Mouse (Mus musculus) limb, embryonic 12.5 days (tissue): ENCODE data around the gene Ube2v1. TPM values are rescaled to one million over a fixed set of nuclear protein-coding genes. Genes with fewer than 3 reads are reported as not detected.
"Not testable (repeated sequence)": the region's sequence is repeated elsewhere in the genome, so short reads cannot be mapped to it uniquely, and the experiment has no call there.

Source experiments
- ATAC-seq: fragments of 200-750 bp; cut with Nextera tagmentation; 2 replicates; pipeline ENCODE4 v1.8.0; 2017; ENCODE audit warnings: low read depth, moderate TSS enrichment; ENCODE audit not compliant: insufficient number of reproducible peaks, insufficient read depth, low FRiP score, low TSS enrichment
- H3K27ac ChIP-seq: fragments of 300-500 bp; sonication (generic); 2 replicates; pipeline ENCODE4 v1.5.1; 2016; ENCODE audit warnings: mild to moderate bottlenecking, moderate library complexity
- H3K27me3 ChIP-seq: fragments of 300-500 bp; sonication (generic); 2 replicates; pipeline ENCODE4 v1.6.1; 2016; ENCODE audit warnings: mild to moderate bottlenecking, moderate library complexity
- H3K36me3 ChIP-seq: fragments of 300-500 bp; sonication (generic); 2 replicates; pipeline ENCODE4 v1.6.1; 2016; ENCODE audit warnings: mild to moderate bottlenecking, moderate library complexity
- H3K4me1 ChIP-seq: fragments of 300-500 bp; sonication (generic); replicated peaks from 2 replicates; pipeline ENCODE4 v1.6.1; 2016
- H3K4me2 ChIP-seq: fragments of 300-500 bp; sonication (generic); 2 replicates; pipeline ENCODE4 v1.6.1; 2016; ENCODE audit warnings: mild to moderate bottlenecking, moderate library complexity
- H3K4me3 ChIP-seq: fragments of 300-500 bp; sonication (generic); replicated peaks from 2 replicates; pipeline ENCODE4 v1.5.1; 2016; ENCODE audit warnings: mild to moderate bottlenecking
- H3K9ac ChIP-seq: fragments of 300-500 bp; sonication (generic); replicated peaks from 2 replicates; pipeline ENCODE4 v1.6.1; 2016; ENCODE audit warnings: mild to moderate bottlenecking, moderate library complexity
- H3K9me3 ChIP-seq: fragments of 300-500 bp; sonication (generic); 2 replicates; pipeline ENCODE4 v1.6.1; 2016; ENCODE audit warnings: mild to moderate bottlenecking, moderate library complexity
- WGBS: fragments of 180-500 bp; shearing (Covaris S2); methylation state at CpG from one replicate; pipeline ENCODE4 v1.1.7; 2016; 5-methylcytosine and 5-hydroxymethylcytosine counted together
- polyA plus RNA-seq: library from polyadenylated mRNA; unstranded; fragments of >200 nt; fragmentation: Nextera tagmentation; extraction: Ambion mirVana; gene quantifications from 2 replicates; pipeline ENCODE4 v1.2.1, GENCODE M21; 2016

Gene Ube2v1
- polyA plus RNA-seq, 1 experiment from 2014 or later = 267 TPM

GRCm38 (mm10) chr2:167621255-167622087 lies 10.4 kb downstream of the Ube2v1 start:
- 0 out of 2 replicates have a peak overlapping the region, but pooled peaks have one; percentile 23 for H3K9ac ChIP-seq
- 0 out of 2 replicates have a peak, but pooled peaks cover 12% of the 10 kb centered on the region for H3K4me1 ChIP-seq
- no peak overlapping the region for H3K4me3 ChIP-seq
- H3K27me3 ChIP-seq = no peaks in the 10 kb centered on the region
- H3K4me2 ChIP-seq = no peak overlapping the region
- no peaks in the 10 kb centered on the region for H3K9me3 ChIP-seq
- 90% methylated on average over 9 of the region's 9 CpGs for WGBS
- no peak for ATAC-seq
- peaks cover 45% of the 10 kb centered on the region for H3K36me3 ChIP-seq
- no peak overlapping the region for H3K27ac ChIP-seq

GRCm38 (mm10) chr2:167617472-167617871 lies 14.4 kb downstream of the Ube2v1 start:
- no peak for ATAC-seq
- Histone ChIP-seq H3K36me3 (peaks cover 81% of the 10 kb centered on the region), H3K4me1 (0 out of 2 replicates have a peak, but pooled peaks cover 8% of the 10 kb centered on the region)

GRCm38 (mm10) chr2:167617034-167617433 lies 14.9 kb downstream of the Ube2v1 start:
- no peaks in the 10 kb centered on the region for H3K27me3 ChIP-seq
- 84% methylated on average over 3 of the region's 3 CpGs for WGBS
- 0 out of 2 replicates have a peak, but pooled peaks cover 5% of the 10 kb centered on the region for H3K4me1 ChIP-seq
- H3K27ac ChIP-seq = no peak overlapping the region
- H3K4me3 ChIP-seq = no peak overlapping the region
- H3K4me2 ChIP-seq = no peak overlapping the region
- no peak for ATAC-seq
- no peak overlapping the region for H3K9ac ChIP-seq
- peaks cover 81% of the 10 kb centered on the region for H3K36me3 ChIP-seq
- 0 out of 2 replicates have a peak, but pooled peaks cover 10% of the 10 kb centered on the region for H3K9me3 ChIP-seq

More at GRCm38 (mm10) chr2:167617472-167617871, 14.4 kb downstream of the Ube2v1 start:
- H3K9ac ChIP-seq = no peak overlapping the region
- WGBS = 78% methylated on average over 4 of the region's 4 CpGs
- no peak overlapping the region for H3K4me2 ChIP-seq
- H3K27ac ChIP-seq = no peak overlapping the region
- no peak overlapping the region for H3K4me3 ChIP-seq
- no peaks in the 10 kb centered on the region for H3K27me3 ChIP-seq
- 0 out of 2 replicates have a peak, but pooled peaks cover 10% of the 10 kb centered on the region for H3K9me3 ChIP-seq

GRCm38 (mm10) chr2:167613335-167613734 lies 18.6 kb downstream of the Ube2v1 start:
- not testable (repeated sequence) for H3K27me3 ChIP-seq, H3K4me3 ChIP-seq, ATAC-seq, H3K4me2 ChIP-seq, H3K9ac ChIP-seq, H3K4me1 ChIP-seq, H3K27ac ChIP-seq
- Histone ChIP-seq H3K9me3 (0 out of 2 replicates have a peak, but pooled peaks cover 10% of the 10 kb centered on the region), H3K36me3 (peaks cover 91% of the 10 kb centered on the region)
- WGBS = 96% methylated on average over 7 of the region's 7 CpGs

- WGBS = 94% methylated on average over 14 of the region's 14 CpGs
- H3K4me1 ChIP-seq = no peaks in the 10 kb centered on the region
These were observed 19.8 kb downstream of the Ube2v1 start for GRCm38 (mm10) chr2:167612122-167612521.

GRCm38 (mm10) chr2:167611287-167611686 lies 20.6 kb downstream of the Ube2v1 start:
- no peak for ATAC-seq
- Histone ChIP-seq H3K4me3 (no peak overlapping the region), H3K27ac (no peak overlapping the region), H3K4me2 (no peak overlapping the region), H3K27me3 (no peaks in the 10 kb centered on the region), H3K9ac (no peak overlapping the region), H3K4me1 (no peaks in the 10 kb centered on the region), H3K9me3 (0 out of 2 replicates have a peak, but pooled peaks cover 10% of the 10 kb centered on the region), H3K36me3 (peaks cover 84% of the 10 kb centered on the region)
- 92% methylated on average over 10 of the region's 10 CpGs for WGBS

More at GRCm38 (mm10) chr2:167612122-167612521, 19.8 kb downstream of the Ube2v1 start:
- no peak overlapping the region for H3K4me3 ChIP-seq
- no peak overlapping the region for H3K27ac ChIP-seq
- no peak for ATAC-seq
- H3K9me3 ChIP-seq = 0 out of 2 replicates have a peak, but pooled peaks cover 10% of the 10 kb centered on the region
- peaks cover 85% of the 10 kb centered on the region for H3K36me3 ChIP-seq
- no peak overlapping the region for H3K9ac ChIP-seq
- H3K27me3 ChIP-seq = no peaks in the 10 kb centered on the region
- H3K4me2 ChIP-seq = no peak overlapping the region

- 87% methylated on average over 4 of the region's 4 CpGs for WGBS
- no peak overlapping the region for H3K4me3 ChIP-seq
- H3K4me2 ChIP-seq = no peak overlapping the region
- no peak for ATAC-seq
- peaks cover 11% of the 10 kb centered on the region for H3K4me1 ChIP-seq
- H3K9ac ChIP-seq = no peak overlapping the region
- no peaks in the 10 kb centered on the region for H3K9me3 ChIP-seq
- peaks cover 39% of the 10 kb centered on the region for H3K36me3 ChIP-seq
- peak overlapping the region; percentile 23; the same call in 1 of the 2 replicates for H3K27ac ChIP-seq
- no peaks in the 10 kb centered on the region for H3K27me3 ChIP-seq
These were observed 25.2 kb downstream of the Ube2v1 start for GRCm38 (mm10) chr2:167606745-167607123.

- no peak overlapping the region for H3K27ac ChIP-seq
- WGBS = 75% methylated on average over 17 of the region's 17 CpGs
- H3K27me3 ChIP-seq = no peaks in the 10 kb centered on the region
- peaks cover 33% of the 10 kb centered on the region for H3K36me3 ChIP-seq
- no peak overlapping the region for H3K9ac ChIP-seq
- H3K4me2 ChIP-seq = no peak overlapping the region
- no peak overlapping the region for H3K4me3 ChIP-seq
- ATAC-seq = no peak
- no peaks in the 10 kb centered on the region for H3K9me3 ChIP-seq
- H3K4me1 ChIP-seq = peaks cover 12% of the 10 kb centered on the region
These were observed 25.8 kb downstream of the Ube2v1 start for GRCm38 (mm10) chr2:167605817-167606744.

GRCm38 (mm10) chr2:167605178-167605794 lies 26.6 kb downstream of the Ube2v1 start:
- peaks cover 26% of the 10 kb centered on the region for H3K36me3 ChIP-seq
- peaks cover 20% of the 10 kb centered on the region for H3K4me1 ChIP-seq
- H3K9ac ChIP-seq = no peak overlapping the region
- 31% methylated on average over 11 of the region's 11 CpGs for WGBS
- no peaks in the 10 kb centered on the region for H3K27me3 ChIP-seq
- H3K9me3 ChIP-seq = no peaks in the 10 kb centered on the region
- no peak overlapping the region for H3K4me3 ChIP-seq
- no peak overlapping the region for H3K27ac ChIP-seq
- ATAC-seq = peak; percentile 50; the same call in 1 of the 2 replicates
- H3K4me2 ChIP-seq = no peak overlapping the region

- Histone ChIP-seq H3K9ac (no peak overlapping the region), H3K4me1 (peaks cover 42% of the 10 kb centered on the region), H3K9me3 (no peaks in the 10 kb centered on the region), H3K4me3 (no peak overlapping the region), H3K4me2 (no peak overlapping the region), H3K36me3 (peaks cover 14% of the 10 kb centered on the region), H3K27ac (no peak overlapping the region), H3K27me3 (no peaks in the 10 kb centered on the region)
- 20% methylated on average over 5 of the region's 5 CpGs for WGBS
- no peak for ATAC-seq
These were observed 28.9 kb downstream of the Ube2v1 start for GRCm38 (mm10) chr2:167602978-167603377.
